Mouse (Mus musculus) spleen, adult 2 months (tissue): ENCODE results near the gene Atpaf2.

ENCODE experiments used
- CTCF ChIP-seq: fragments of 200-500 bp; IDR thresholded peaks from 2 replicates; pipeline ENCODE4 v1.5.1; 2011; ENCODE audit warnings: mild to moderate bottlenecking, inconsistent platforms; ENCODE audit not compliant: insufficient read depth, insufficient read length, insufficient replicate concordance; ENCODE audit errors: extremely low read depth
- POLR2A ChIP-seq: fragments of 200-500 bp; IDR thresholded peaks from 2 replicates; pipeline ENCODE4 v1.6.1; 2011; ENCODE audit warnings: low read depth, low read length, inconsistent platforms

GRCm38 (mm10) chr11:60457973-60458372, 39.7 kb upstream of the Atpaf2 start:
- TF ChIP-seq CTCF (no peak), POLR2A (no peak)
